Mouse (Mus musculus) skeletal muscle tissue, adult 2 months (tissue): Measurements from ENCODE around the gene Tnfrsf13c.

Source experiments
- DNase-seq: peaks from one replicate; pipeline ENCODE4 v3.0.0-alpha.2; 2012; ENCODE audit warnings: low read depth, low spot score

The Tnfrsf13c gene

DNA sequence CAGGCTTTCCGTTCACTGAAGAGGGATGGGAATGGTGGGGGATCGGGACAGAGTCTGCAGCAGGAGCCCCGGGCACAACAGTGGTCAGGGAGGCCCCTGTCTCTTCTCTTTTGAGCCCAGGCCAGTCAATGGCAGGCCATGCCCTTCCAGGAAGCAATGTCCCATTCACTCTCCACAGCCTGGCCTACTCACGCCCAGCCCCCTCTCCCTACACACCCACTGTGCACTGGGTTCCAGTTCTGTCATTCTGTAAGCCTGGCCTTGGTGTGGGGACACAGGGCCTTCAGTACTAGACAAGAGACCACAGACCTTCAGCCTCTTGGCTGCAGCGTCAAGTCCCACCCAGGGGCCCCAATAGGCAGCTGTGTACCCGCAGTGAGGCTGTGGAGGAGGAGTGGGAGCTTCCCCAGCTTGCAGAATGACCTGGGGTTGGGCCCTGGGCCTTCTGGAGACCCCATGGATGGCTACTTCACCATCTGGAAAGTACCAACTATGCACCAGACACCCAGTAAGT, 6.0 kb upstream of the Tnfrsf13c start:
- no peak for DNase-seq

DNA sequence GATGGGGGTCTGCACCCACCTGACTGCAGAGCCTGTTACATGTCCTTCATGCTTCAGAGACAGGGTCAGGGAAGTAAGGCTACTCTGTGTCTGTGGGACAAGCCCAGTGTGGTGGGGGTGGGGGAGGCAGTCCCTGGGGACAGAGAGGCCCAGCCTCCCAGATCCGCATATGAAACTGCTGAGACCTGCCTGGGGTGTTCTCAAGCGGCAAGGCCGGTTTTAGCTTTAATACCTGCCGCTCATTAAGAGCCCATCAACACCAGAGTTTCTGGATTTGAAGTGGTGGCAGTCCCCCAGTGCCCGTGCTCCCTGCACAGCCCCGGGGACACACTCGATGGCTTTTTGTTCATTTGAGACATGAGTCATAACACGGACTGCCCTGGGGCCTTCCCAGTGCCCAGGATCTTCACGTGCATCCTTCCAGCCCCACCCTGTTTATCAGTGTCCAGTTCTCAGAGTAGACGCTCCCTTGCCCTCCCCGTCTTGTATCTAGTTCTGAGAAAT, 5.4 kb upstream of the Tnfrsf13c start:
- DNase-seq = no peak

DNA sequence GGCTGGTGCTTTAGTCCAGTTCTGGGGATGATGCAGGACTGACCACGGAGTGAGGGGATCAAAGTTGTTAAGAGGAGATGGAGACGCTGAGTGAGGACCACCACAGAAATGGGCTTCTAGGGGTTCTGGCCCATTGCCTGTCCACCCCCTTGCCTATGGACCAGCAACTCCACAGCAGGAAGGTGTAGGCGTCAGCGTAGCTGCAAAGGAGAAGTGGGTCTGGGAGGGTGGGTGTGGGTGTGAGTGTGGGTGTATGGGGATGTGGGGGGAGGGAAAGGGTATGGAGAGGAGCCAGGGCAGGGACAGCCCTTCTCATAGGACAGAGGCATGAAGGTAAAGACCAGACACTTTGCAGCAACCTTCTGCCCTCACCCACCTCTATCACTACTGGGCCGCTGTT, 1.6 kb upstream of the Tnfrsf13c start:
- no peak for DNase-seq

DNA sequence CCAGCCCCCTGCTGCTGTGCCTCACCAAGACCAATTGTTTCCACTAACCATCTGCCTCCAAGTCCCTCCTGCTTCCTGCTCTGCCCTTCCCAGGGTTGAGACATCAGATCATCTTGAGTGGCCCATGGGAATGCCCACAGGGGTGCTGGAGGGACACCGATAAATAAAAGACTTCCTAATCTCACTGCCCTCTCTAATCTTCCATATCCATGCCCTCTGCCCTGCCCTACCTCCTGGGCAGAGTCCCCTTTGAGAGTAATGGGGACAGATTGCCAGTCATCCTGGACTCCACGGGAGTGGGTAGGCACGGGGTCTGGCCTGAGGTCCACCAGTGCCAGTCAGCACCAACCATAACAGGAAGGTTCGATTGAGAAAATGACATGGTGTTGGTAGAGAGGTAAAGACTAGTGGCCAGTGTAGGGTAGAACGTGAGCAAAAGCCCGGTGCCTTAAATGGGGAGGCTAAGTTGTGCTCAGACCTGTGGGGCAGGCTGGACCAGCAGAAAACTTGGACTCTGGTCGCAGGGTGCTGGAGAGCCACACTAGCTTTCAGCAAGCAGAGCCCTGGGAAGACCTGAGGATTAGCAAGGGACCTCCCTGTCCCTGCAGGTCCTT, 540 bp upstream of the Tnfrsf13c start:
- DNase-seq = no peak

DNA sequence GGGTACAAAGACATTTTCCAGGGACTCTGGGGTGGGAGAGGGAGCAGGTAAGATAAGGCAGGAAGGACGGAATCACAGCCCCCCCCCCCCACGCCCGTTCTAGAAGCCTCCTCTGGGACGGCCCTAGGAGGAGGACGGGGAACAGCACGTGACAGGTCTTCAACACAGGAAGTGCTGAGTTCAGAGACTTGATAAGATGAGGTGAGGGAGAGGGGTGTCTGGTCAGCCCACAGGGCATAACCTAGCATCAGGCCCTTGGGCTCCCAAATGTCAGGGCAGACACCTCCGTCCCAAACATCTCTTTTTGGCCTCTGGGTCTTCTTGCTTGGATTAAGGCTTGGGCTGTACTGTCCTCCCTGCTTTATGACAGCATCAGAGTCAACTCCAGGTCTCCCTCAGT, 918 bp downstream of the Tnfrsf13c start:
- no peak for DNase-seq

DNA sequence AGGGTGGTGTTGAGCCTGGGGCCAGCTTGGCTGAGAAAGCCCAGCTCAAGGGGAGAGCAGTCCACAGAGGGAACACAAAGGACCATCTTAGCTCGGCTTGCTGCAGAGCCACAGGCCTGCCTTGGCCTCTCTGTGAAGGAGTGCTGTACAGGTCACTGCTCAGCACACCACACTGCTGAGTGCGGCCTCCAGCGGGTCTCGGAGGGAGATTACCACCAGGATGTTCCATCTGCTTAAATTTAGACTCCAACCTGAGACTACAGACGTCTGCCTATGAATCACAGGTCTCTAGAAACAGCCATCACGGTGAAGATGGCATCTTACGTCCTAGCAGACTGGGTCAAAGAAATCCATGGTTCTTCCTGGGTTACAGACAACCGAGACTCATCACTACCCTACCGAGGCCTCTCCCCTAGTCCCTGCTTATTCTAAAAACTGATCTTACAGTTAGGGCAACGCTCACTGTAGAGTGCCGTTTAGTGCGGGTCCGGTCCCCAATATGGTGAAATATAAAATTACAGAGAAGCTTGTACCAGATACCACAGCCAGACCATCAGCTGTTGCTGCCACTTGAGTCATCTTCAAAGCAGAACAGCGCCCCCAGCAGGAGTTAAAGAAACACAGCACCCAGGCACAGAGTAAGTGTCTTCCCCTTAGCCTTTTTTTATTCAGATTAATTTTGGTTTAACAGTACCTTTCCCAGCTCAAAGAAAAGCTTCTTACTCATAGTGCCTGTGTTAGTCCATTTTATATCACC, 2.9 kb downstream of the Tnfrsf13c start:
- no peak for DNase-seq

DNA sequence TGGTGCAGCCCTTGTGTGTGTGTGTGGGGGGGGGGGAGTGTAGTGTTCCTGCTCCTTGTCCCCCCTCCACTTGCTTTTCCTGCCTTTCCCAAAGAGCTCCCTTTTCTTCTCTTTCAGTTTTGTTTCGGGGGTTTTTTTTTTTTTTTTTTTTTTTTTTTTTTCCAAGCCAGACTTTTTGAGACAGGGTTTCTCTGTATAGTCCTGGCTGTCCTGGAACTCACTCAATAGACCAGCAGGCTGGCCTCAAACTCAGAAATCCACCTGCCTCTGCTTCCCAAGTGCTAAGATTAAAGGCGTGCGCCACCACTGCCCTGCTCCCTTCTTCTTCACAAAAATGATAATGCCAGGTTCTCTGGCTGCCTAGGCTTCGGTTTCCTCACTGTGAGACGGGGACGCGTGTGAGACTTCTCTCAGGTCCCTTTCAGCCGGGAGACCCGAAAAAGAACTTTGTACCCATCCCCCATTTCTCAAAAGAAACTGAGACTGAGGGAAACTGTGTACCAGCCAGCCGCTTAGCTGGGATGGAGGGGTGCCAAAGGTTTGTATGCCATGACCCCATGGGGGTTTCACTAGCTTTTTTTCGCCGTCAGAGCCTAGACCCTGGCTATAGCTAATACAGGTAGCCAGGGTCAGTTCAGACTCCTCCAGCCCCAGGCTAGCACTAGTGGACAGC, 4.0 kb downstream of the Tnfrsf13c start:
- DNase-seq = no peak

DNA sequence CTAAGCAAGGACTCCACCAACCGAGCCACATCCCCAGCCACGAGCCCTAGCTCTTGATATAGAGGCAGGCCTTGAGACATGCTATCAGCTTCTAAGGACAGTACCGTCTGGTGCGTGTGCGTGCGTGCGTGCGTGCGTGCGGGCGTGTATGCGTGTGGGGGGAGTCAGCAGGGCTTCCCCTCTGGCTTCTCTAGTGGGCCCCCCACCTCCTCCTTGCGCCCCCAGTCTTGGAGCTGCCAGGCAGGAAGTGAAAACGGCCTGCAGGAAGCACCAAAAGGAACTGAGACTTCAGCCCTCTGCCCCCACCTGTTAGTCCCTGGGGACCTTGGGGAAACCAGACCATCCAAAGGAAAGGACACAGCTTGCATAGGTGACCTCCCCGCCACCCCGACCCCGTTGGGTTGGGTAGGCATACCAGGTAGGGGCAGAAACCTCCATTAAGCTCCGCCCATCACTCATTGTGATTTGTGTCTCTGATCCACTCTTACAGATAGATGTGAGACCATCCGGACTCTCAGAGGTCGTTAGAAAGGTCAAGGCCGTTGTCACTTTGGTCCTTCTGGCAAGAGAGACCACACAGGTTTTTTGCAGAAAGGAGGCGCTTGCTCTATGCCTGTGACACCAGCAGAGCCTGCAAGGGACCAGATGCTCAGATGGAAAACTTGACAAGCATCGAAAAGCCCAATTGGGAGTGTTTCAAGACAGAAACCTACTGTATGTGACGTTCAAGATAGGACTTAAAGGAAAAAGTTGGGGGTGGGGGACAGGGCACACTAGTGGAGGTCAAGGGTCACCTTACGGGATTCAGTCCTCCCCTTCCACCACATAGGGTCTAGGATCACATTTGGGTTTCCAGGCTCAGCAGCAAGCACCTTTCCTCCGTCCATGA, 5.1 kb downstream of the Tnfrsf13c start:
- no peak for DNase-seq

DNA sequence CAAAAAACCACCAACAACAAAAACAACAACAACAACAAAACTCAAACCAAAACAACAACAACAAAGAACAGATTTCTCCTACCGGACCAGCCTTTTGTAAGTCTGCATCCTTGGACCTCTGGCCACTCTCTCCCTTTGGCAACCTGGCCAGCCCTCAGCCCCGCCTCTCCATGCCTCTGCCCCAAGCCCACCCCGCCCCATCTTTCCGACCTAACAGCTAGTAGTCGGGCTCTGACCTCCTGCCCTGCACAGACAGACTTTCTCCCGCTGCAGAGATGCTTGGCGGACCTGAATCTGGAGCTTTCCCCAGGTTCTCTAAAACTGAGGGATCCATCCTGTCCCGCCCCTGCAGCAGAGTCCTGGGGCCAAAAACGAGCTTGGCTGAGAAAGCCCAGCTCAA, 6.2 kb downstream of the Tnfrsf13c start:
- DNase-seq = no peak

DNA sequence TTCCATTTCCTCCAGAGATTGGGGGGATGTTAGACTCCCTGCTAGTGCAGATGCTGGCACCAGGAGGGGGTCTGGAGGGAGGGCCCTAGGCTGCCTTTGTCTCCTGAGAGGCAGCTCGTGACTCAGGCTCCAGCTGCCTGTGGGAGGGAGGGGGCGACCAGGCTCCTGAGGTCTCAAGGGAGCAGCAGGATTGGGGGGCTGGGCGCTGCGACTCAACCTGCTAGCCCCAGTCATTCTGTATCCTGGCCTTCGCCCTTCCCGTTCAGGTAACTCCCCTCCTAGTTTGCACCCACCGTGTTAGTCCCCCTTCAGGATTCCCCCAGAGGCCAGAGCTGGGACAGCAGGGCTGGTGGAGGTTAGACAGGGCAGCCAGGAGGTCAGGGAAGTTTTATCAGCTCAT, 7.1 kb downstream of the Tnfrsf13c start:
- DNase-seq = no peak

DNA sequence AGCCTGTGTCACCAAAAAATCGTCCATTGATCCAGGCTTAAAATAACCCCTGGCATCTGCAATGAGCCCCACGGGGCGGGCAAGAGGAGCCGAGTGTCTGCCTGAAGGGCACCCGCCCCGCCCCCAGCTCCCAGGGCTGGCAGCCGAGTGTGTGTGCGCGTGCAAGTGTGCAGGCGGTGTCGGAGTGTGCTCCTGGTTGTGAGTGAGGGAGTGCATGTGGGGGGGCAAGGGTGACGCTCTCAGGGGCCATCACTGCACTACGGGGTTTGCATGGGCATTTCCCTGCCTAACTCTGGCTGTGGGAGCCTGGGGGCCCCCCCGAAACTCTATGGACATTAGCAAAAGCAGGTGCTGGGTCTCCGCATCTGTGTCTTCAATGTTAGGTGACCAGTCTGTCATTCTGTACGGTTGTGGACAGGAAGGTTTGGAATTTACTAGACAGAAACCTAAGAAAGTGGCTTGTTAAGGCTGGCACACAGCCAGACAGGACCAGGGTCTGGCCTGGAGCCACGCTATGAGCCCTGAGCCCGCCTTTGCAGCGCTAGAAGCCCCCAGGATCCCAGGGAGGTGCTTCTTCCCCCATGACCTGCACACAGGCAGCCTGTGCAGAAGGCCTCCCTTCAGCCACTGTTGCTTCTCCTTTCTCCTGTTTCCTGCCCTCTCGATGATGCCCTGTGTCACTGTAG, 7.9 kb downstream of the Tnfrsf13c start:
- DNase-seq = no peak

DNA sequence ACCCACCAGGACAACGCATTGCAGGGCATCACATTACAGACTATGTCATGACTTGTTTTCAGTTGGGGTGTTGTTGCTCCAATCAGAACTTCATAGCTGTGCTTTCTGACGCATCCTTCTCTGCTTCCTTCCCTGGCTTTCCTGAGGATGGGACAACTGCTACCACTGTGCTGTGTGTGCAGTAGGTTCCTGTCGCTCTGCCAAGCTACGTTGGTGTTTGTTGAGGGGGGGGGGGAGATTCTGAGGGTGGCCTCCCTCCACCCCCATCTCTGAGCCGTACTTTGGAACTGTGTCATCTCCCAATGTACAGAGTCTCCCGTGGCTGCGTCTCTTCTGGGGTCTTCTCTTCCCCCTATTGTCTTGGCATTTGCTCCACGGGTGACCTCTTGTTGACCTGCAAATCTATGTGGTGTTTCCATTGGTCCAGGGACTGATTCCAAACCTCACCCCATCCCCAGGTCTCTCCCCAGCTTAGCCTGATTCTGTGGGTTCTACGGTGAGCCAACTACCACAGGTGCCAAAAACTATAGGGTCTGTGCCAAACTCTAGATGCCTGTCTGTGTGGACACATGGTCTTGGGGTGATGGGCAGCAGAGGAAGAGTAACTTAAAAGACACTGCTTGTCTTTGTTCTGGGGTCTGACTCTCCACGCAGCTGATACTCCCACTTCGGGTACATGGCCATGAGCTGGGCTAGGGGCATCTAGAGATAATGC, 8.7 kb downstream of the Tnfrsf13c start:
- DNase-seq = no peak

DNA sequence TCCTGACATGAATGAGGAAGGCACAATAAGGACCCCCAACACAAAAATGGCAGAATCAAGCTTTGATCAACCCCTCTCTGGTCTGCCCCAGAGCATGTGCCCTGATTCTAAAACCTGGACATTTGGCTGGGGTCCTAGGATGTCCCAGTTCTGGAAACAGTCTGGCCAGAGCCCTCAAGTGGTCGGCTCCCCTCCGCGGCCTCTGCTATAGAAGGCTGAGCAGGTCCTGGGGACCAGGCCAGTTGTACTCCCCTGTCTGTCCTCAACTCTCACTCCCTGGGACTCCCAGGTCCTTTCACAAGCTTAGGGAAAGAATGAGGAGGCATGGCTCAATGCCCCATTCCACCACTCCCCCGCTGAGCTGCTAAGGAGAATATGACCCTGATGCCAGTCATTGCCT, 10.9 kb downstream of the Tnfrsf13c start:
- no peak for DNase-seq

DNA sequence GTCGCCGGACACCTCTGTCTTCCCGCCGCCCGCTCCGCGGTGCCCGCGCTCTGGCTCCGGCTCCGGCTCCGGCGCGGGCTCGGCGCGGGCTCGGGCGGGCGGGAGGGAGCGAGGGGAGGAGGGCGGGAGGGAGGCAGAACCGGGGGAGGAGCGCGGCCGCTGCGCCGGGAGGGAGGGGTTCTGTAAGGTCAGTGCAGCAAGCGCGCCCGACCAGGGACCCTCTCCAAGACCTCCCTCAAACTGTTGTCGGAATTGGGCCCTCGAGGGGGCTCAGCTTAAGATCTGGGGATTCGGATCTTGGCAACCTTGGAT, 11.5 kb downstream of the Tnfrsf13c start, which contains the start of gene Shisa8:
Gene Shisa8, minus strand, starts transcription at position 64 of the 312 bp plus-strand sequence.
- no peak for DNase-seq

DNA sequence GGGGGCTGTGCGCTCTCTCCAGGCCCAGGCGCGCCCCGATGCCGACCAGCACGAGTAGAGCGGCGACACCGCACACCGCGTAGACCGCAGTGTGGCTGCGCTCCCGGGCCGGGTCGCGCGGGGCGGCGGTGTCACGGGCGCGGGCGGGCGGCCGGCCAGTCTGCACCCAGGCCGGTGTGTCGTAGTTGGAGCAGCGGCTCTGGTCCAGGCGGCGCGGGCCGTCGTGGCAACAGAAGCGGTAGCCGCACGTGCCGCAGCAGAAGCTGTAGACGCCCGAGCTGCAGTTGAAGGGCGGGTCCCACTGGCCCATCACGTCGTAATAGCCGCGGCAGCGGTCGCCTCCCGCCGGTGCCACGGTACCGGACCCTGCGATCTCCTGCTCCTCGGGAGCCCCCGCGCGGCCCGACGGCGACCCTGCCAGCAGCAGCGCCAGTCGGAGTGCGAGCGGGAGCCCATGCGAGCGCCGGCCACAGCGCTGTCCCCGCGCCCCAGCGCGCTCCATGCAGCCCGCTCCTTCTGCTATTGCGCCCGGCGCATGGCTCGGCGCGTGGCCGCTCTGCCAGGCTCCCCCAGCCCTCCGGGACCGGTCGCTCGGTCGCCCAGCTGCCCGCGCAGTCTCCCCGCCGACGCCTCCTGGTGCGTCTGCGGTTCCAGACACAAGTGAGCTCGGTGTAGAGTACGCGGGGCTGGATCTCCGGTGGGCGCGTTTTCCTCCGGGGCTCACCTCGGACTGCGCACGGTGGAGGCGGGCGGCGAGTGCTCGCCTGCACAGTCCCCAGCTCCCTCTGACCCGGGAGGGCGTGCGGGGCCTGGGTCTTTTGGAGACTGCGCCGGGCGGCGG, 12.0 kb downstream of the Tnfrsf13c start:
- DNase-seq = no peak

DNA sequence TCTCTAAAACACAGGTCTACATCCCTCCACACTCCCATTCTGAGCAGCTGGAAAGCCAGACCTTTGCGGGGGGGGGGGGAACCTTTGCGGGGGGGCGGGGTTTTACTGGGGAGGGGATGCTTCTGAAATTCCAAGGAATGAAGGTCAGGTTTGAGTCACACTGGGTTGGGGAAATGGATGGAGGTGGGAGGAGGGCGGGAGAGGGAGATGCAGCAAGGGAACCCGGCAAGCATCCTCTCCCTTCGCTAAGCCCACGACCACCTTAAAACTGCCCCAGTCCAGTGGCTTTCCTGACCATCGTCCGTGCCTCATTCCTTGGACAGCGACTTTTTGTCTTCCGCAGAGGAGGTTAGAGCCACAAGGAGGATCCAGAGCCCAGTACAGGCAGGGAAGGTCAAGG, 12.9 kb downstream of the Tnfrsf13c start:
- DNase-seq = no peak

DNA sequence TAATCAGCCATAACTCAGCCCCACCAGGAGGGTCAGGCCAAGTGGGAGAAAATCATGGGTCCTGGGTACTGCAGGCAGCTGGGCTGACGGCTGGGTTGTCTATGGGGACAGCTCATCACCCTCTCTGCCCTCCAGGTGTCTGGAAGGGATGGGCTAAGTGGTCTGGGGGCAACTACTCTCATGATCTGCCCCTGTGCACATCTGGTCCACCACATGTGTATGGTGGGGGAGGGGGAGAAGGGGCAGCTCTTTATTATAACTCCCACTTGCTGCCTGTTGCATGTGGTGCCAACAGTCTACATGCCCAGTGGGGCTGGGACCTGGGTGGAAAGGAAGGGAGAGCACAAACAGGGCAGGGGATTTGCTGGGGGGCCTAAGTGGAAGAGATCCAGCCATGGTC, 13.4 kb downstream of the Tnfrsf13c start:
- DNase-seq = no peak

DNA sequence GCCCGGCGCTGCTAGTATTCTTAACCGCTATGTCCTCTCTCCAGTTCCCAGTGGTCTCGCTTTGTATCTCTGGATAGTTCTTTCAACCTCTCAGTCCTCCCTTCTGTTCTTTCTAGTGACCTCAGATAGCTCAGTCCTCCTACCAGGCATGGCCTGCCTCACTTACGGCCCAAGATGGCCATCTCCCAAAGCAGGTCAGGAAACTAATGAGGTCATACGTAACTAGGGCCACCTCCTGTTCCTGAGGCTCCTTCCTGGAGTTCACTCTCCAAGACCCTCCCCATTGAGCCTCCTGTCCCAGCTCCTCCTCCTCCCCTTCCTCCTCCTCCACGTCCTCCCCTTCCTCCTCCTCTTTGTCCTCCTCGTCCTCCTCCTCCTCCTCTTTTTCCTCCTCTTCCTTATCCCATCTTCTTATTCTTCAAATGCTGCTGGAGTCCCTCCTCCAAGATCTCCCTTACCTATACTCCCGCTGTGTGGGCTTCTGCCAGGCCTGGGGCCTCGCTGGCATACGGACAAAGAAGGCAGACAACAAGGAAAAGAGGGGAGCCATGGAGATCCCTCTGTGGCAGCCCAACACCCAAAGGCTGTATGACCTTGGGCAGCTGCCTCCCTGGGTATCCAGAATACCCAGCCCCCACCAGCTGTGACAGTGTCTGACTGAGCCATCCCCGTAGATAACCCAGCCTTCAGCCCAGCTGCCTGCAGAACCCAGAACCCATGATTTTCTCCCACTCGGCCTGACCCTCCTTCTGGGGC, 14.7 kb downstream of the Tnfrsf13c start:
- DNase-seq = no peak

DNA sequence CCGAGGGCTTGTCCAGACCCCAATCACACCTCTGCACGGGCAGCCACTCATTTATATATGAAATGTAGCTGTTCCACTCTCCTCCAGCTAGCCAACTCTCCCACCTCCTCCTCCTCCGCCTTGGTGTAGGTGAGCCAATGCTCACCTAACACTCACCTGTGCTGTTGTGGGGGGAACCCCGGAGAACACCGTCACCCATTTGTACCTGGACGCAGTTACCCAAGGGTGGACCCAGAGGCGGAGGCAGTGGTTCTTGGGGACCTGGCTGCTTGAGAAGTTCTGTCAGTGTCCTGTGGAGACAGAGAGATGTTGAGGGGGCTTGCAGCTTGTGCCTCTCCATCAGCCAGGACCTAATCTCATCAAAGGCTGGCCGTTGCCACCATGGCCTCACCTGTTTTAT, 15.9 kb downstream of the Tnfrsf13c start:
- no peak for DNase-seq
